Mouse (Mus musculus) heart, postnatal 0 days (tissue): ENCODE measurements around the gene Gnl2.

Experiments used
- CTCF ChIP-seq: IDR thresholded peaks from 2 replicates; pipeline ENCODE4 v1.5.1; 2016; ENCODE audit warnings: antibody characterized with exemption, control low read depth, low read depth
- EP300 ChIP-seq: IDR thresholded peaks from 2 replicates; pipeline ENCODE4 v1.6.1; 2016; ENCODE audit warnings: antibody characterized with exemption, low read depth

GRCm38 (mm10) chr4:125059025-125059424 is 42.6 kb downstream of the Gnl2 start:
- no peak for TF ChIP-seq EP300
- peak; percentile 83 for TF ChIP-seq CTCF
